Mouse (Mus musculus): Measurements from ENCODE around the gene Fam98a. TPM values are rescaled to one million over a fixed set of nuclear protein-coding genes. Genes with fewer than 3 reads are reported as not detected.
A peak's percentile ranks its signal among the peaks of the same experiment; 100 is the strongest.

Fam98a gene
- total RNA-seq (2014; rRNA removed) (11.8 and 12.7 TPM in 2 replicates), polyA plus RNA-seq (2012; rRNA removed) (6.1 and 7.6 TPM in 2 replicates)

DNA sequence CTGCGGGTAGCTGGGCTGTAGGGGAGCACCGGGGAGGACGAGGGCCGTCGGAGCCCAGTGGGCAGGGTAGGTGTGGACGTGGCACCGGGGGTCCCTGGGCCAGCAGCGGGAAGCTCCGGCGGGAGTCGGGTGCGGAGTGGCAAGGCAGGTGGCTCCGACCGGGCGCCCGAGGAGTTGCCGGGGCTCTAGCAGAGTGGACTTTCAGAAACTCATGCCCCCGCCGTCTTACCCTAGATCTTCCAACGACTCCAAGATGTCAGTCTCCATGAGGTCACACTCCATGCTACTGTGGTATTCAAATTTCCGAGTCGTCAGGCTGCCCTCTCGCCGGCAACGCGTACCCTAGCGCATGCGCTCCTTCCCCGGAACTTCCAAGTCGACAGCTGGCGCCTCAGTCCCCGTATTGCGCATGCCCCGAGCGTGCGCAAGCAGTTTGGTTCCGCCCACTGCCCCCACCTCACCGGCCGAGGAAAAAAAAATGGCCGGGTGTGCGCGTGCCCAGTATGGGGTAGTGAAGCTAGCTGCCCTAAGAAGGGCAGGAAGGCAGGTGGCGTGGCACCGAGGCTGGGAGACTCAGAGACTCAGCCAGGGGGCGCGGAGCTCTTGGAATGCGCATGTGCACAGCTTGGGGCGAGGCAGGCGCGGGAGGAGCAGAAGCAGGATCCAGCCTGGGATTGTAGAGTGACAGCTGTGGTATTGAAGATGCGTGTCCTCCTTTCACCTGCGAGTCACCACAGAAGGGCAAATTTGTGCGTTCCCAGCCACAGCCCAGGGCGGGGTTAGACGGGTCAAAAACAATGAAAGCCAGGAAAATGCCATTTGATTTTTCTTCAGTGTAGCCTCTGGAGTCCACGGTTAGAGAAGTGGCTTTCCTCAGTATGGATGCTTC, at the start of gene Fam98a:
Fam98a (minus strand) TSS at position 435 of the 889 bp plus-strand sequence.
- Histone ChIP-seq H3K36me3 (ENCODE audit: control insufficient read depth, insufficient read depth, low read length) (peaks cover 6% of the 10 kb centered on the region; the same call in 1 of the 2 replicates), H3K79me2 (ENCODE audit: control insufficient read depth, insufficient read depth, low read length) (peaks cover 17% of the 10 kb centered on the region; the same call in 1 of the 2 replicates), H3K4me1 (ENCODE audit: control insufficient read depth, insufficient read depth, low read length) (peaks cover 3% of the 10 kb centered on the region), H3K27ac (replicated peaks; ENCODE audit: insufficient read depth, low read depth, low read length) (peak within 1 kb of the TSS; percentile 28), H3K9ac (ENCODE audit: low read depth, low read length) (peak within 1 kb of the TSS; percentile 91), H3K27me3 (ENCODE audit: control insufficient read depth, insufficient read depth, low read length) (no peaks in the 10 kb centered on the region), H3K4me3 (ENCODE audit: insufficient read depth, low read depth, low read length) (peak within 1 kb of the TSS; percentile 90)
- under 1% methylated on average over 56 of the region's 56 CpGs for WGBS
- DNase-seq (ENCODE audit: extremely low read depth, low read depth, low spot score), result peak; percentile 89
- TF ChIP-seq CTCF (IDR thresholded peaks at IDR 0.05; ENCODE audit: low read depth, low read length) (peak; percentile 78), POLR2A (IDR thresholded peaks at IDR 0.05; ENCODE audit: extremely low read depth, insufficient read depth, low read length) (peak; percentile 83)

DNA sequence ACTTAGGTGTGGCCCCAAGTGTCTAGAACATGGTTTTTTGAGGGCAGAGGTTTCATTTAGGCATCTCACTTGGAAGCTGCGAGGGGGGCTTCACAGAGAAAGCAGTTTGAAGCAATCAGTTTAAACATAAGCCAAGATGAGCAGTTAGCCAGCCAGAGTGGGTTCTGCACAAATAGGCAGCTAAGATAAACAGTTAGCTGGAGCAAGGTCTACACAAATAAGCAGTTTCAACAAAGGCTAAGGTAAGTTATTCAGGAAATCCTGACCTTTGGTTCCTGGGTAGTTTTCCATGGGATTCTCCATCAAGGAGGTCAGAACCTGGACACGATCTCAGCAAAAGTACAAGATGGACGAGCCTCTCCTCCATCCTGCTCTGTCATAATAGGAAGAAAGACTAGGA, 46.9 kb upstream of the Fam98a start:
- Histone ChIP-seq H3K36me3 (ENCODE audit: control insufficient read depth, insufficient read depth, low read length) (no peaks in the 10 kb centered on the region), H3K27ac (replicated peaks; ENCODE audit: insufficient read depth, low read depth, low read length) (no peak overlapping the region), H3K27me3 (ENCODE audit: control insufficient read depth, insufficient read depth, low read length) (no peaks in the 10 kb centered on the region), H3K4me3 (ENCODE audit: insufficient read depth, low read depth, low read length) (no peak overlapping the region), H3K79me2 (ENCODE audit: control insufficient read depth, insufficient read depth, low read length) (no peaks in the 10 kb centered on the region), H3K9ac (ENCODE audit: low read depth, low read length) (no peak overlapping the region), H3K4me1 (ENCODE audit: control insufficient read depth, insufficient read depth, low read length) (no peaks in the 10 kb centered on the region)
- DNase-seq (ENCODE audit: extremely low read depth, low read depth, low spot score), result no peak
- 20% methylated on average over 3 of the region's 3 CpGs for WGBS
- TF ChIP-seq CTCF (IDR thresholded peaks at IDR 0.05; ENCODE audit: low read depth, low read length) (no peak), POLR2A (IDR thresholded peaks at IDR 0.05; ENCODE audit: extremely low read depth, insufficient read depth, low read length) (no peak)

DNA sequence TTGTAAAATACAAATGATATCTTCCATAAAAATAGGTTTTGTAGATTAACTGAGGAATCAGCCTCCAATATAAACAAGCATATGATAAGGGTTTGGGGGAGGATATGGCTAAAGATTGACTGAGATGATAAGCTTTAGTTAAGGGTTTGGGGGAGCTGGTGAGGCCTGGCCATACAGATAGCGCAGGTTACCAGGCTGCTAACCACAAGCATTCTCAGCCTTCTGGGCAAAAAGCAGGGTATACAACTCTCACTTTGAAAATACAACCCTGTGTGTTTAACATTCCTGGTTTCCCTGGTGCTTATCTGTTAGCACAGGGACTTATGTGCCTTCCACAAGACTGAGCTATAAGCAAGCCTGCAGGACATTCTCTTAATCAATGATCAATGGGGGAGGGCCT, 31.0 kb upstream of the Fam98a start:
- Histone ChIP-seq H3K79me2 (ENCODE audit: control insufficient read depth, insufficient read depth, low read length) (no peaks in the 10 kb centered on the region), H3K27ac (replicated peaks; ENCODE audit: insufficient read depth, low read depth, low read length) (no peak overlapping the region), H3K4me1 (ENCODE audit: control insufficient read depth, insufficient read depth, low read length) (no peaks in the 10 kb centered on the region), H3K36me3 (ENCODE audit: control insufficient read depth, insufficient read depth, low read length) (no peaks in the 10 kb centered on the region), H3K4me3 (ENCODE audit: insufficient read depth, low read depth, low read length) (no peak overlapping the region), H3K9ac (ENCODE audit: low read depth, low read length) (no peak overlapping the region), H3K27me3 (ENCODE audit: control insufficient read depth, insufficient read depth, low read length) (no peaks in the 10 kb centered on the region)
- TF ChIP-seq CTCF (IDR thresholded peaks at IDR 0.05; ENCODE audit: low read depth, low read length) (no peak), POLR2A (IDR thresholded peaks at IDR 0.05; ENCODE audit: extremely low read depth, insufficient read depth, low read length) (no peak)
- 100% methylated on average over 1 of the region's 1 CpGs for WGBS
- DNase-seq (ENCODE audit: extremely low read depth, low read depth, low spot score), result no peak

DNA sequence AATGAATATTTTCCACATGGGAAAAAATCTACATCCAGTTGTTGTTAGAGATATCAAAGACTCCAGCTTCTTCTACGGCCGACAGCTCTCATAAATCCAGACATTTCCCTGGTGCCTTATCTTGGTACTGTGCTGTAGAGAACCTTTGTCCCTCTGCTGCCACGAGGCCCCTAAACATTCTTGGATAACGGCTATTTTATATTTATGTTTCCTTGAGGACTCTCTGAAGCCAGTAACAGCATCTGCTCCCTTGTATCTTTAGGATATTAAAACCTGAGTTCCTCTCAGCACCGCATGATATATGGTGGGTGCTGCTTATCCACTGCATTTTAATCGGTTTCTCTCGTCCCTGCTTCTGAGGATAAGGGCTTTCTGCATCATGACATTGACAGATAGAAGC, 23.9 kb upstream of the Fam98a start:
- WGBS, result 77% methylated on average over 7 of the region's 7 CpGs
- Histone ChIP-seq H3K27me3 (ENCODE audit: control insufficient read depth, insufficient read depth, low read length) (no peaks in the 10 kb centered on the region), H3K4me1 (ENCODE audit: control insufficient read depth, insufficient read depth, low read length) (no peaks in the 10 kb centered on the region), H3K36me3 (ENCODE audit: control insufficient read depth, insufficient read depth, low read length) (no peaks in the 10 kb centered on the region), H3K4me3 (ENCODE audit: insufficient read depth, low read depth, low read length) (no peak overlapping the region), H3K9ac (ENCODE audit: low read depth, low read length) (no peak overlapping the region), H3K27ac (replicated peaks; ENCODE audit: insufficient read depth, low read depth, low read length) (no peak overlapping the region), H3K79me2 (ENCODE audit: control insufficient read depth, insufficient read depth, low read length) (no peaks in the 10 kb centered on the region)
- no peak for TF ChIP-seq CTCF (IDR thresholded peaks at IDR 0.05; ENCODE audit: low read depth, low read length)
- no peak for TF ChIP-seq POLR2A (IDR thresholded peaks at IDR 0.05; ENCODE audit: extremely low read depth, insufficient read depth, low read length)
- DNase-seq (ENCODE audit: extremely low read depth, low read depth, low spot score), result no peak

DNA sequence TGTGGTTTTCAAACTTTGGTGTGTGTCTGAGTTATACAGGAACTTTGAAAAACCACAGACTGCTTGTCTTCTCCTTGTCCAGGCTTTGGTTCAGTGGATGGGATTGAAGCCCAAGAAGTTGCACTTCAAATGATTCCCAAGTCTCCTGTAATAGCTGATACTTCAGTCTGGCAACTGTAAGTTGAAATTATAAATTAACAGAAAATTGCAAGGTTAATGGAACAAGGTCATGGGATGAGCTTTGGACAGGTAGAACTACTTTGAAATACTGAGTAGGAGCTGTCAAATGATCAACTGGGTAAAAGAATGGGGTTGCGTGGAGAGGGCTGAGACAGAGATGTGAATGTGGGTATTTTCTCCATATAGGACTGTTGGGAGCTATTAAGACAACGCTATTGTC, 6.3 kb upstream of the Fam98a start:
- H3K4me1 ChIP-seq (ENCODE audit: control insufficient read depth, insufficient read depth, low read length), result no peaks in the 10 kb centered on the region
- no peaks in the 10 kb centered on the region for H3K79me2 ChIP-seq (ENCODE audit: control insufficient read depth, insufficient read depth, low read length)
- H3K27ac ChIP-seq (replicated peaks; ENCODE audit: insufficient read depth, low read depth, low read length), result no peak overlapping the region
- TF ChIP-seq POLR2A (IDR thresholded peaks at IDR 0.05; ENCODE audit: extremely low read depth, insufficient read depth, low read length), result no peak
- no peak for TF ChIP-seq CTCF (IDR thresholded peaks at IDR 0.05; ENCODE audit: low read depth, low read length)
- H3K4me3 ChIP-seq (ENCODE audit: insufficient read depth, low read depth, low read length), result no peak overlapping the region
- H3K27me3 ChIP-seq (ENCODE audit: control insufficient read depth, insufficient read depth, low read length), result no peaks in the 10 kb centered on the region
- H3K36me3 ChIP-seq (ENCODE audit: control insufficient read depth, insufficient read depth, low read length), result no peaks in the 10 kb centered on the region
- H3K9ac ChIP-seq (ENCODE audit: low read depth, low read length), result no peak overlapping the region
- DNase-seq (ENCODE audit: extremely low read depth, low read depth, low spot score), result no peak
- 97% methylated on average over 2 of the region's 2 CpGs for WGBS

DNA sequence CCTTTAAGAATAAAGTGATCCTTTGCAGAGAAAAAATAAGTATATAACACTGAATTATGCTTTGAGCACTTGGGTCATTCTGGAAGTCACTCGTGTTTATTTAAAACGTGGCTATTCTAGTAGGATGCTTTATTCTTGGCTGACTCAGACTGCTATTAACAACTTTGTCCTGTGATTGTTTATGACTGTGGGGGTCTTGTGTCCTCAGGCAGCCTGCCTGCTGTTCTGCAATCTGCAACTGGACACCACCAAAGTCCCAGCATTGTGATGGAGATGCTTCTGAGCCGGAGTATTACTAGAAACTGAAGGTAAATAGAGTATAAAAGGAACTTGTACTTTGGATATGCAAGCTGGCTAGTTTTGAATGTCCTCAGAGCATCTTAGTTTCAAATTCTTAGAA, 5.3 kb upstream of the Fam98a start:
- WGBS, result 77% methylated on average over 3 of the region's 3 CpGs
- TF ChIP-seq POLR2A (IDR thresholded peaks at IDR 0.05; ENCODE audit: extremely low read depth, insufficient read depth, low read length) (no peak), CTCF (IDR thresholded peaks at IDR 0.05; ENCODE audit: low read depth, low read length) (no peak)
- no peak overlapping the region for H3K27ac ChIP-seq (replicated peaks; ENCODE audit: insufficient read depth, low read depth, low read length)

More for the DNA sequence above, 5.3 kb upstream of the Fam98a start:
- Histone ChIP-seq H3K36me3 (ENCODE audit: control insufficient read depth, insufficient read depth, low read length) (no peaks in the 10 kb centered on the region), H3K4me1 (ENCODE audit: control insufficient read depth, insufficient read depth, low read length) (no peaks in the 10 kb centered on the region), H3K27me3 (ENCODE audit: control insufficient read depth, insufficient read depth, low read length) (no peaks in the 10 kb centered on the region), H3K79me2 (ENCODE audit: control insufficient read depth, insufficient read depth, low read length) (no peaks in the 10 kb centered on the region), H3K4me3 (ENCODE audit: insufficient read depth, low read depth, low read length) (no peak overlapping the region), H3K9ac (ENCODE audit: low read depth, low read length) (no peak overlapping the region)
- DNase-seq (ENCODE audit: extremely low read depth, low read depth, low spot score), result no peak
